Mouse (Mus musculus) WW6 (cell line): Measurements from ENCODE around the gene Ppm1h.

Experiments used
- DNase-seq: peaks from one replicate; pipeline ENCODE4 v3.0.0-alpha.2; 2013; ENCODE audit warnings: low read depth, low spot score

The Ppm1h gene

GRCm38 (mm10) chr10:122768204-122768892 is 89.8 kb downstream of the Ppm1h start:
- no peak for DNase-seq

- DNase-seq, result no peak
Observed at GRCm38 (mm10) chr10:122768893-122769341, 90.4 kb downstream of the Ppm1h start.

GRCm38 (mm10) chr10:122770337-122770736 is 91.8 kb downstream of the Ppm1h start:
- DNase-seq, result no peak

- no peak for DNase-seq
Observed at GRCm38 (mm10) chr10:122770987-122771386, 92.4 kb downstream of the Ppm1h start.

- DNase-seq, result no peak
Observed at GRCm38 (mm10) chr10:122774169-122774568, 95.6 kb downstream of the Ppm1h start.

- no peak for DNase-seq
Observed at GRCm38 (mm10) chr10:122777436-122777835, 98.9 kb downstream of the Ppm1h start.

GRCm38 (mm10) chr10:122777939-122778655 is 99.5 kb downstream of the Ppm1h start:
- DNase-seq, result no peak

- no peak for DNase-seq
Observed at GRCm38 (mm10) chr10:122779351-122779750, 100.8 kb downstream of the Ppm1h start.

GRCm38 (mm10) chr10:122782755-122783154 is 104.2 kb downstream of the Ppm1h start:
- no peak for DNase-seq

- DNase-seq, result no peak
Observed at GRCm38 (mm10) chr10:122789648-122790170, 111.1 kb downstream of the Ppm1h start.

- DNase-seq, result no peak
Observed at GRCm38 (mm10) chr10:122792021-122792966, 113.7 kb downstream of the Ppm1h start.

- no peak for DNase-seq
Observed at GRCm38 (mm10) chr10:122793193-122793592, 114.6 kb downstream of the Ppm1h start.

- DNase-seq, result peak; percentile 88
Observed at GRCm38 (mm10) chr10:122794187-122794850, 115.8 kb downstream of the Ppm1h start.

- no peak for DNase-seq
Observed at GRCm38 (mm10) chr10:122797955-122798354, 119.4 kb downstream of the Ppm1h start.

GRCm38 (mm10) chr10:122800003-122800731 is 121.6 kb downstream of the Ppm1h start:
- no peak for DNase-seq

- DNase-seq, result no peak
Observed at GRCm38 (mm10) chr10:122800732-122801110, 122.2 kb downstream of the Ppm1h start.

GRCm38 (mm10) chr10:122802218-122802617 is 123.7 kb downstream of the Ppm1h start:
- DNase-seq, result no peak

GRCm38 (mm10) chr10:122802901-122803300 is 124.3 kb downstream of the Ppm1h start:
- no peak for DNase-seq

GRCm38 (mm10) chr10:122803906-122804305 is 125.3 kb downstream of the Ppm1h start:
- DNase-seq, result no peak

GRCm38 (mm10) chr10:122805866-122806265 is 127.3 kb downstream of the Ppm1h start:
- DNase-seq, result no peak
